Mouse (Mus musculus): Measurements from ENCODE around the gene Olfr1359. TPM values are rescaled to one million over a fixed set of nuclear protein-coding genes. Genes with fewer than 3 reads are reported as not detected.
"Not testable (repeated sequence)": the region's sequence is repeated elsewhere in the genome, so short reads cannot be mapped to it uniquely, and the experiment has no call there.

Gene Olfr1359
- total RNA-seq, 4 experiments from 2014 or later: not detected

GRCm38 (mm10) chr13:21722993-21723836 lies 25.3 kb downstream of the Olfr1359 start:
- DNase-seq (ENCODE audit: low spot score in 2 of 2): no peak

GRCm38 (mm10) chr13:21727948-21728572 lies 30.1 kb downstream of the Olfr1359 start:
- DNase-seq (ENCODE audit: low spot score in 2 of 2): no peak

- no peak for DNase-seq (ENCODE audit: low spot score in 2 of 2)
Measured at GRCm38 (mm10) chr13:21729544-21729943, 31.6 kb downstream of the Olfr1359 start.

GRCm38 (mm10) chr13:21733466-21733865 lies 35.6 kb downstream of the Olfr1359 start:
- no peak for DNase-seq (ENCODE audit: low spot score in 2 of 2)

GRCm38 (mm10) chr13:21734010-21734905 lies 36.3 kb downstream of the Olfr1359 start:
- DNase-seq (ENCODE audit: low spot score in 2 of 2): peak in 1 of 2 experiments; percentile 39

GRCm38 (mm10) chr13:21734906-21735767 lies 37.2 kb downstream of the Olfr1359 start, which contains the start of gene Hist1h4j:
Hist1h4j (plus strand) TSS chr13:21735064.
- not testable (repeated sequence) for DNase-seq (ENCODE audit: low spot score in 2 of 2)

- DNase-seq (ENCODE audit: low spot score in 2 of 2): no peak
Measured at GRCm38 (mm10) chr13:21745006-21745405, 47.1 kb downstream of the Olfr1359 start.

GRCm38 (mm10) chr13:21749387-21750158 lies 51.7 kb downstream of the Olfr1359 start:
- no peak for DNase-seq (ENCODE audit: low spot score in 2 of 2)

- peak; percentile 17 to 31 for DNase-seq (ENCODE audit: low spot score in 2 of 2)
Measured at GRCm38 (mm10) chr13:21750159-21751017, 52.5 kb downstream of the Olfr1359 start, which contains the start of gene Hist1h4k. Hist1h4k (minus strand) TSS chr13:21750505.

GRCm38 (mm10) chr13:21751417-21751816 lies 53.5 kb downstream of the Olfr1359 start:
- DNase-seq (ENCODE audit: low spot score in 2 of 2): no peak

GRCm38 (mm10) chr13:21751827-21752226 lies 53.9 kb downstream of the Olfr1359 start:
- DNase-seq (ENCODE audit: low spot score in 2 of 2): no peak

- no peak for DNase-seq (ENCODE audit: low spot score in 2 of 2)
Measured at GRCm38 (mm10) chr13:21752356-21752755, 54.4 kb downstream of the Olfr1359 start.

GRCm38 (mm10) chr13:21753051-21753523 lies 55.2 kb downstream of the Olfr1359 start:
- DNase-seq (ENCODE audit: low spot score in 2 of 2): no peak

- not testable (repeated sequence) for DNase-seq (ENCODE audit: low spot score in 2 of 2)
Measured at GRCm38 (mm10) chr13:21753524-21754285, 55.8 kb downstream of the Olfr1359 start, which contains the start of the genes Hist1h2ak and Hist1h2bn. Hist1h2ak (minus strand) TSS chr13:21753827. Hist1h2bn (plus strand) TSS chr13:21754123.

GRCm38 (mm10) chr13:21754294-21755001 lies 56.5 kb downstream of the Olfr1359 start:
- DNase-seq (ENCODE audit: low spot score in 2 of 2): not testable (repeated sequence)

GRCm38 (mm10) chr13:21755707-21756106 lies 57.8 kb downstream of the Olfr1359 start:
- DNase-seq (ENCODE audit: low spot score in 2 of 2): no peak

Data from gastrocnemius, adult 8-10 months (tissue).